Mouse (Mus musculus) forebrain, postnatal 0 days (tissue): Measurements from ENCODE around the gene Tatdn3. TPM values are rescaled to one million over a fixed set of nuclear protein-coding genes. Genes with fewer than 3 reads are reported as not detected.
A peak's percentile ranks its signal among the peaks of the same experiment; 100 is the strongest.

Experiments used
- ATAC-seq: fragments of 200-750 bp; cut with Nextera tagmentation; 2 replicates; pipeline ENCODE4 v1.8.0; 2017; ENCODE audit warnings: mild to moderate bottlenecking, moderate library complexity
- DNase-seq: peaks from one replicate; pipeline ENCODE4 v3.0.0-alpha.2; 2015
- H3K27ac ChIP-seq: fragments of 300-500 bp; sonication (generic); 2 replicates; pipeline ENCODE4 v1.5.1; 2014; ENCODE audit warnings: low read depth, mild to moderate bottlenecking, antibody characterized with exemption, low read length, moderate library complexity, mixed read lengths
- H3K27me3 ChIP-seq: fragments of 300-500 bp; sonication (generic); 2 replicates; pipeline ENCODE4 v1.6.1; 2014; ENCODE audit warnings: mild to moderate bottlenecking, low read length, mixed read lengths; ENCODE audit not compliant: insufficient read depth
- H3K36me3 ChIP-seq: fragments of 300-500 bp; sonication (generic); 2 replicates; pipeline ENCODE4 v1.6.1; 2014; ENCODE audit warnings: mild to moderate bottlenecking, moderate library complexity; ENCODE audit not compliant: insufficient read depth
- H3K4me1 ChIP-seq: fragments of 300-500 bp; sonication (generic); 2 replicates; pipeline ENCODE4 v1.6.1; 2014; ENCODE audit warnings: antibody characterized with exemption; ENCODE audit not compliant: insufficient read depth
- H3K4me2 ChIP-seq: fragments of 300-500 bp; sonication (generic); 2 replicates; pipeline ENCODE4 v1.6.1; 2014; ENCODE audit warnings: low read depth, mild to moderate bottlenecking, moderate library complexity
- H3K4me3 ChIP-seq: fragments of 300-500 bp; sonication (generic); 2 replicates; pipeline ENCODE4 v1.5.1; 2014; ENCODE audit warnings: low read depth, low read length, mixed read lengths
- H3K9ac ChIP-seq: fragments of 300-500 bp; sonication (generic); 2 replicates; pipeline ENCODE4 v1.6.1; 2014; ENCODE audit warnings: mild to moderate bottlenecking
- H3K9me3 ChIP-seq: fragments of 300-500 bp; sonication (generic); 2 replicates; pipeline ENCODE4 v1.6.1; 2016; ENCODE audit warnings: low read length
- CTCF ChIP-seq: sonication (generic); IDR thresholded peaks from 2 replicates; pipeline ENCODE4 v1.5.1; 2016; ENCODE audit warnings: antibody characterized with exemption, control low read depth, low read depth
- WGBS: fragments of 180-500 bp; shearing (Covaris S2); extraction: QIAGEN DNeasy Blood & Tissue Kit; methylation state at CpG from one replicate; pipeline ENCODE4 v1.1.7; 2014; 5-methylcytosine and 5-hydroxymethylcytosine counted together
- polyA plus RNA-seq: library from polyadenylated mRNA; unstranded; fragments of >200 nt; fragmentation: Nextera tagmentation; extraction: Ambion mirVana; gene quantifications from 2 replicates; pipeline ENCODE4 v1.2.1, GENCODE M21; 2015
- total RNA-seq: library from RNA; depleted of rRNA; stranded (reverse); fragments of >200 nt; gene quantifications from 2 replicates; pipeline ENCODE4 v1.2.3, GENCODE M21; 2014

Tatdn3 gene
- total and polyA plus RNA-seq, 2 experiments from 2014 or later = 13.2 to 23.0 TPM

- 84% methylated on average over 4 of the region's 4 CpGs for WGBS
- ATAC-seq = no peak
Observed at GRCm38 (mm10) chr1:191065188-191065587, 2.5 kb upstream of the Tatdn3 start.

GRCm38 (mm10) chr1:191064535-191064934 is 1.8 kb upstream of the Tatdn3 start:
- TF ChIP-seq CTCF = no peak
- ATAC-seq = no peak
- H3K9ac ChIP-seq = no peak overlapping the region
- no peaks in the 10 kb centered on the region for H3K36me3 ChIP-seq
- no peak overlapping the region for H3K4me2 ChIP-seq
- no peaks in the 10 kb centered on the region for H3K9me3 ChIP-seq
- peaks cover 6% of the 10 kb centered on the region for H3K4me1 ChIP-seq
- H3K27me3 ChIP-seq = no peaks in the 10 kb centered on the region
- no peak overlapping the region for H3K27ac ChIP-seq
- no peak for DNase-seq
- no peak overlapping the region for H3K4me3 ChIP-seq
- 80% methylated on average over 2 of the region's 2 CpGs for WGBS

More at GRCm38 (mm10) chr1:191065188-191065587, 2.5 kb upstream of the Tatdn3 start:
- TF ChIP-seq CTCF = no peak
- H3K9ac ChIP-seq = no peak overlapping the region
- H3K9me3 ChIP-seq = no peaks in the 10 kb centered on the region
- 0 out of 2 replicates have a peak, but pooled peaks cover under 1% of the 10 kb centered on the region for H3K36me3 ChIP-seq
- no peaks in the 10 kb centered on the region for H3K27me3 ChIP-seq
- no peak overlapping the region for H3K4me3 ChIP-seq
- no peak for DNase-seq
- H3K27ac ChIP-seq = no peak overlapping the region
- no peak overlapping the region for H3K4me2 ChIP-seq
- peaks cover 6% of the 10 kb centered on the region for H3K4me1 ChIP-seq

- Histone ChIP-seq H3K27me3 (no peaks in the 10 kb centered on the region), H3K9ac (no peak overlapping the region), H3K4me1 (peaks cover 6% of the 10 kb centered on the region), H3K36me3 (no peaks in the 10 kb centered on the region), H3K9me3 (no peaks in the 10 kb centered on the region), H3K4me2 (peak overlapping the region; percentile 96), H3K4me3 (peak overlapping the region; percentile 67; the same call in 1 of the 2 replicates), H3K27ac (no peak overlapping the region)
- DNase-seq (no peak), ATAC-seq (no peak)
- 63% methylated on average over 9 of the region's 9 CpGs for WGBS
- TF ChIP-seq CTCF = no peak
Observed at GRCm38 (mm10) chr1:191063700-191064099, 968 bp upstream of the Tatdn3 start.

GRCm38 (mm10) chr1:191062241-191062780 is 421 bp downstream of the Tatdn3 start:
- no peaks in the 10 kb centered on the region for H3K9me3 ChIP-seq
- peak overlapping the region; percentile 66 for H3K27ac ChIP-seq
- TF ChIP-seq CTCF = no peak
- ATAC-seq (peak; percentile 64), DNase-seq (no peak)
- no peaks in the 10 kb centered on the region for H3K27me3 ChIP-seq
- H3K36me3 ChIP-seq = no peaks in the 10 kb centered on the region
- peak overlapping the region; percentile 67 for H3K4me3 ChIP-seq
- H3K4me1 ChIP-seq = peaks cover 6% of the 10 kb centered on the region
- 5% methylated on average over 15 of the region's 15 CpGs for WGBS
- peak overlapping the region; percentile 96 for H3K4me2 ChIP-seq
- peak overlapping the region; percentile 82 for H3K9ac ChIP-seq

- Histone ChIP-seq H3K4me1 (peaks cover 6% of the 10 kb centered on the region; the same call in 1 of the 2 replicates), H3K4me2 (no peak overlapping the region), H3K9me3 (no peaks in the 10 kb centered on the region), H3K9ac (no peak overlapping the region), H3K4me3 (no peak overlapping the region), H3K27me3 (no peaks in the 10 kb centered on the region), H3K36me3 (no peaks in the 10 kb centered on the region), H3K27ac (no peak overlapping the region)
- peak; percentile 20; the same call in 1 of the 2 replicates for TF ChIP-seq CTCF
- ATAC-seq = no peak
- DNase-seq = no peak
- 69% methylated on average over 3 of the region's 3 CpGs for WGBS
Observed at GRCm38 (mm10) chr1:191057461-191057860, 5.3 kb downstream of the Tatdn3 start.

GRCm38 (mm10) chr1:191055533-191055873 is 7.2 kb downstream of the Tatdn3 start:
- no peak for ATAC-seq
- Histone ChIP-seq H3K27me3 (no peaks in the 10 kb centered on the region), H3K4me3 (no peak overlapping the region), H3K27ac (no peak overlapping the region), H3K9ac (no peak overlapping the region), H3K9me3 (no peaks in the 10 kb centered on the region), H3K4me1 (no peaks in the 10 kb centered on the region), H3K4me2 (no peak overlapping the region), H3K36me3 (no peaks in the 10 kb centered on the region)
- peak; percentile 31 for TF ChIP-seq CTCF
- 69% methylated on average over 2 of the region's 2 CpGs for WGBS
- DNase-seq = no peak

GRCm38 (mm10) chr1:191054870-191055532 is 7.7 kb downstream of the Tatdn3 start:
- no peak overlapping the region for H3K4me3 ChIP-seq
- no peaks in the 10 kb centered on the region for H3K36me3 ChIP-seq
- no peaks in the 10 kb centered on the region for H3K9me3 ChIP-seq
- DNase-seq (no peak), ATAC-seq (no peak)
- WGBS = 70% methylated on average over 8 of the region's 8 CpGs
- no peak overlapping the region for H3K4me2 ChIP-seq
- no peak overlapping the region for H3K9ac ChIP-seq
- no peak overlapping the region for H3K27ac ChIP-seq
- TF ChIP-seq CTCF = no peak
- no peaks in the 10 kb centered on the region for H3K27me3 ChIP-seq
- no peaks in the 10 kb centered on the region for H3K4me1 ChIP-seq
